Mouse (Mus musculus) layer of hippocampus, postnatal 10 days (tissue): Measurements from ENCODE around the gene Alkbh6. TPM values are rescaled to one million over a fixed set of nuclear protein-coding genes. Genes with fewer than 3 reads are reported as not detected.

ENCODE experiments used
- total RNA-seq, 2 experiments: library from RNA; stranded (reverse); gene quantifications; 2 replicates each; pipeline ENCODE4 v1.2.3; 2021

Gene Alkbh6
- total RNA-seq, 2 experiments from 2014 or later = 41.6 to 45.5 TPM

Other genes with a start within 250 kb of the Alkbh6 start
- gene Zfp82, start 235.8 kb upstream of the Alkbh6 start, total RNA-seq = 1 to 10 TPM; 3.2 to 4.1 TPM
- 1 to 10 TPM in 1 of 2 experiments, not detected in 1; 2.2 TPM for gene Gm26920, start 218.3 kb upstream of the Alkbh6 start, total RNA-seq
- gene Zfp566, start 218.2 kb upstream of the Alkbh6 start, total RNA-seq = 10 to 100 TPM; 10.3 to 13.1 TPM
- 10 to 100 TPM; 54.7 to 62.8 TPM for gene Zfp260, start 213.9 kb upstream of the Alkbh6 start, total RNA-seq
- 10 to 100 TPM; 28.0 to 32.8 TPM for gene Zfp382, start 186.8 kb upstream of the Alkbh6 start, total RNA-seq
- gene Zfp146, start 139.0 kb upstream of the Alkbh6 start, total RNA-seq = 10 to 100 TPM; 52.7 to 56.3 TPM
- 1 to 10 TPM; 5.3 to 5.6 TPM for gene Cox7a1, start 124.6 kb upstream of the Alkbh6 start, total RNA-seq
- gene Capns1, start 109.9 kb upstream of the Alkbh6 start, total RNA-seq = 100 to 1,000 TPM; 215 to 229 TPM
- gene Polr2i, start 76.8 kb upstream of the Alkbh6 start, total RNA-seq = 10 to 100 TPM; 57.5 to 71.1 TPM
- gene Tbcb, start 76.4 kb upstream of the Alkbh6 start, total RNA-seq = 100 to 1,000 TPM; 157 to 171 TPM
- gene Ovol3, start 73.0 kb upstream of the Alkbh6 start, total RNA-seq = not detected
- under 1 TPM in 1 of 2 experiments, not detected in 1; 0.27 TPM for gene Thap8, start 28.6 kb upstream of the Alkbh6 start, total RNA-seq
- gene Wdr62, start 28.3 kb upstream of the Alkbh6 start, total RNA-seq = 1 to 10 TPM; 2.5 to 4.5 TPM
- gene Clip3, start 17.0 kb upstream of the Alkbh6 start, total RNA-seq = 100 to 1,000 TPM; 572 to 600 TPM
- gene Syne4, start 6.1 kb downstream of the Alkbh6 start, total RNA-seq = 1 to 10 TPM; 3.2 to 6.4 TPM
- gene E130208F15Rik, start 13.0 kb downstream of the Alkbh6 start, total RNA-seq = under 1 TPM; 0.48 to 0.69 TPM
- gene Sdhaf1, start 15.2 kb downstream of the Alkbh6 start, total RNA-seq = 1 to 10 TPM; 7.8 to 9.4 TPM
- gene Lrfn3, start 54.1 kb downstream of the Alkbh6 start, total RNA-seq = 10 to 100 TPM; 42.8 to 43.6 TPM
- 10 to 100 TPM; 21.9 to 24.0 TPM for gene Tyrobp, start 105.0 kb downstream of the Alkbh6 start, total RNA-seq
- 1 to 10 TPM in 1 of 2 experiments, under 1 TPM in 1; 0.91 to 1.8 TPM for gene Hcst, start 111.1 kb downstream of the Alkbh6 start, total RNA-seq
- gene Nfkbid, start 113.0 kb downstream of the Alkbh6 start, total RNA-seq = 1 to 10 TPM; 2.2 to 3.0 TPM
- 100 to 1,000 TPM; 831 to 849 TPM for gene Aplp1, start 136.8 kb downstream of the Alkbh6 start, total RNA-seq
- gene Kirrel2, start 149.0 kb downstream of the Alkbh6 start, total RNA-seq = 1 to 10 TPM; 3.9 to 5.3 TPM
- under 1 TPM; 0.55 to 0.62 TPM for gene Nphs1, start 149.6 kb downstream of the Alkbh6 start, total RNA-seq
- gene Prodh2, start 184.9 kb downstream of the Alkbh6 start, total RNA-seq = under 1 TPM in 1 of 2 experiments, not detected in 1; 0.69 TPM
- gene Arhgap33, start 226.3 kb downstream of the Alkbh6 start, total RNA-seq = 100 to 1,000 TPM; 218 to 232 TPM
- 1 to 10 TPM; 5.3 to 5.6 TPM for gene Hspb6, start 243.5 kb downstream of the Alkbh6 start, total RNA-seq
- 1 to 10 TPM; 3.4 to 4.4 TPM for gene Proser3, start 243.6 kb downstream of the Alkbh6 start, total RNA-seq